Mouse (Mus musculus): ENCODE measurements around the gene Snx17. TPM values are rescaled to one million over a fixed set of nuclear protein-coding genes. Genes with fewer than 3 reads are reported as not detected.

Snx17 gene
- polyA plus RNA-seq, 1 experiment from 2014 or later = 115 TPM

Other genes with a start within 250 kb of the Snx17 start
- 67.3 and 68.4 TPM in 2 replicates for gene Cgref1, start 247.6 kb upstream of the Snx17 start, polyA plus RNA-seq (2015; fragmentation: Nextera tagmentation; extraction: Ambion mirVana)
- gene Preb, start 232.9 kb upstream of the Snx17 start, polyA plus RNA-seq (2015; fragmentation: Nextera tagmentation; extraction: Ambion mirVana) = 103 and 124 TPM in 2 replicates
- not detected in 2 replicates for gene Tcf23, start 224.6 kb upstream of the Snx17 start, polyA plus RNA-seq (2015; fragmentation: Nextera tagmentation; extraction: Ambion mirVana)
- 161 and 176 TPM in 2 replicates for gene Atraid, start 144.9 kb upstream of the Snx17 start, polyA plus RNA-seq (2015; fragmentation: Nextera tagmentation; extraction: Ambion mirVana)
- 26.1 and 26.3 TPM in 2 replicates for gene Slc5a6, start 144.3 kb upstream of the Snx17 start, polyA plus RNA-seq (2015; fragmentation: Nextera tagmentation; extraction: Ambion mirVana)
- gene Cad, start 138.4 kb upstream of the Snx17 start, polyA plus RNA-seq (2015; fragmentation: Nextera tagmentation; extraction: Ambion mirVana) = 15.7 and 16.9 TPM in 2 replicates
- not detected in 2 replicates for gene Dnajc5g, start 86.9 kb upstream of the Snx17 start, polyA plus RNA-seq (2015; fragmentation: Nextera tagmentation; extraction: Ambion mirVana)
- 36.2 and 46.7 TPM in 2 replicates for gene Slc30a3, start 85.0 kb upstream of the Snx17 start, polyA plus RNA-seq (2015; fragmentation: Nextera tagmentation; extraction: Ambion mirVana)
- not detected in 2 replicates for gene Trim54, start 76.5 kb upstream of the Snx17 start, polyA plus RNA-seq (2015; fragmentation: Nextera tagmentation; extraction: Ambion mirVana)
- gene Ucn, start 54.4 kb upstream of the Snx17 start, polyA plus RNA-seq (2015; fragmentation: Nextera tagmentation; extraction: Ambion mirVana) = not detected in 2 replicates
- gene Mpv17, start 39.0 kb upstream of the Snx17 start, polyA plus RNA-seq (2015; fragmentation: Nextera tagmentation; extraction: Ambion mirVana) = 54.0 and 60.1 TPM in 2 replicates
- gene Gm29609, start 13.3 kb upstream of the Snx17 start, polyA plus RNA-seq (2015; fragmentation: Nextera tagmentation; extraction: Ambion mirVana) = 1.6 and 2.7 TPM in 2 replicates
- gene Gtf3c2, start 13.1 kb upstream of the Snx17 start, polyA plus RNA-seq (2015; fragmentation: Nextera tagmentation; extraction: Ambion mirVana) = 62.9 and 67.1 TPM in 2 replicates
- gene Eif2b4, start 203 bp downstream of the Snx17 start, polyA plus RNA-seq (2015; fragmentation: Nextera tagmentation; extraction: Ambion mirVana) = 76.1 and 86.9 TPM in 2 replicates
- gene Zfp513, start 9.1 kb downstream of the Snx17 start, polyA plus RNA-seq (2015; fragmentation: Nextera tagmentation; extraction: Ambion mirVana) = 16.2 and 17.4 TPM in 2 replicates
- gene Ppm1g, start 27.5 kb downstream of the Snx17 start, polyA plus RNA-seq (2015; fragmentation: Nextera tagmentation; extraction: Ambion mirVana) = 171 and 182 TPM in 2 replicates
- 163 and 171 TPM in 2 replicates for gene Nrbp1, start 47.6 kb downstream of the Snx17 start, polyA plus RNA-seq (2015; fragmentation: Nextera tagmentation; extraction: Ambion mirVana)
- gene Gm9970, start 48.0 kb downstream of the Snx17 start, polyA plus RNA-seq (2015; fragmentation: Nextera tagmentation; extraction: Ambion mirVana) = 0.63 and 1.4 TPM in 2 replicates
- gene Krtcap3, start 58.5 kb downstream of the Snx17 start, polyA plus RNA-seq (2015; fragmentation: Nextera tagmentation; extraction: Ambion mirVana) = 2.6 and 3.6 TPM in 2 replicates
- 31.5 and 40.0 TPM in 2 replicates for gene Ift172, start 97.9 kb downstream of the Snx17 start, polyA plus RNA-seq (2015; fragmentation: Nextera tagmentation; extraction: Ambion mirVana)
- gene Fndc4, start 102.9 kb downstream of the Snx17 start, polyA plus RNA-seq (2015; fragmentation: Nextera tagmentation; extraction: Ambion mirVana) = 103 and 114 TPM in 2 replicates
- 0.19 and 0.24 TPM in 2 replicates for gene Gckr, start 104.2 kb downstream of the Snx17 start, polyA plus RNA-seq (2015; fragmentation: Nextera tagmentation; extraction: Ambion mirVana)

Data from hindbrain, embryonic 15.5 days (tissue).